Mouse (Mus musculus): ENCODE data around the gene Gm3149. TPM values are rescaled to one million over a fixed set of nuclear protein-coding genes. Genes with fewer than 3 reads are reported as not detected.
"Not testable (repeated sequence)": the region's sequence is repeated elsewhere in the genome, so short reads cannot be mapped to it uniquely, and the experiment has no call there.

Gene Gm3149
- total RNA-seq (2018; cell fraction: chromatin; rRNA removed), result not detected
- not detected for total RNA-seq (2018; cell fraction: cytosol; rRNA removed)
- not detected for total RNA-seq (2018; cell fraction: nucleus; rRNA removed)
- polyA plus RNA-seq (2018), result not detected in 3 replicates

DNA sequence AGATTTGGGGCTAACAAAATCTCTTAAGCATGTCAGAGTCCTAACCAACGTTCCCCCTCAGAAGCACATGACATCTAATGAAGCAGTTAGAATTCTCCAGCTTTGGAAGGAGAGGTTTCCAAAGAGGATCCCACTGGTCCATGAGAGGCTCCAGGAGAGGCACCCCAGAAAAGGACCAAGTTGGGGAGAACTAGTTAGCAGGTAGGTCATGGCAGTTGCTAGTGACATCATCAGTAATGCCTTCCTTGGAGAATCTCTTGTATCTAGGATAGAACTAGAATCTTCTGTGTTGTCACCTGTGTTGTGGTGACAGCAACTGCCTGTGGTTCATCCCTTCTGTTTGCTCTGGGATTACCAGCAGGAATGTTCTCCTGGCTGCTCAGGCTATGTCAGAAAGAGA is at the start of gene Gm3149:
Gene Gm3149 (plus strand): TSS at position 301 of the 400 bp plus-strand sequence.
- no CpG with 5 or more reads among the region's 1 CpGs for WGBS (ENCODE audit: missing documents)
- not testable (repeated sequence) for H3K79me2 ChIP-seq (ENCODE audit: inconsistent target); H3K27ac ChIP-seq; H3K36me3 ChIP-seq (ENCODE audit: inconsistent target); H3K4me3 ChIP-seq (ENCODE audit: inconsistent target)

DNA sequence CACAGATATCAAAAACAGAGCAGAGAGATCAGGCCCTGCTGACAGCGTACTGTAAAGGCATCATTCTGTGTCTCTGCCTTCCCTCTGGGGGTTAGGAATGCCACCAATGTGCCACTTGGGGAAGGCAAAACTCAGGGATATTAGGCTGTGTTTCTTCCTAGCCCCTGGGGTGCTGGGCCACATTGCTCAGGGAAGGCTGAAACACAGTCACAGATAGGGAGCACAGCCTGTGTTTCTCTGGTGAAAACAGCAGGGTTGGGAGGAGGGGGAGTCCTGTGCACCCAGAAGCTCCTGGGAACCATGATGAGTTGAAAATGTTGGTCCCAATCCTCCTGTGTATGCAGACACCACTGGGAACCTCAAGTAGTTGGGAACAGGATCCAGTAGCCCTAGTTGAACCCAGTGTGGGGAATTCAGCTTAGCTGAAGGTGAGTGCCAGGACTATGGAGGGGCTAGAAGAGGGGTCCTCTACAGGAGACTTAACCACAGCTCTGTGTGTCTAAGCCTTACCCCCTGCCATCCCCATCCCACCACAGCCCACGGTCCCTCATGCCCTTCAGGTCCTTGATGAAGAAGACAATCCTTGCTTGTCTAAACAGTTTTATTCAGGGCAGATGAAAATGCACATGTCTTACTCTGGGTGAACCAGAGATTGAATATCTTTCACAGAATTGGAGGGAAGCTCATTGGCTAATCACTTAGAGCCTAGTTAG is 47.7 kb upstream of the Gm3149 start:
- H3K4me3 ChIP-seq (ENCODE audit: inconsistent target); H3K27ac ChIP-seq; H3K79me2 ChIP-seq (ENCODE audit: inconsistent target); H3K36me3 ChIP-seq (ENCODE audit: inconsistent target): not testable (repeated sequence)
- 83% methylated on average over 1 of the region's 2 CpGs for WGBS (ENCODE audit: missing documents)

DNA sequence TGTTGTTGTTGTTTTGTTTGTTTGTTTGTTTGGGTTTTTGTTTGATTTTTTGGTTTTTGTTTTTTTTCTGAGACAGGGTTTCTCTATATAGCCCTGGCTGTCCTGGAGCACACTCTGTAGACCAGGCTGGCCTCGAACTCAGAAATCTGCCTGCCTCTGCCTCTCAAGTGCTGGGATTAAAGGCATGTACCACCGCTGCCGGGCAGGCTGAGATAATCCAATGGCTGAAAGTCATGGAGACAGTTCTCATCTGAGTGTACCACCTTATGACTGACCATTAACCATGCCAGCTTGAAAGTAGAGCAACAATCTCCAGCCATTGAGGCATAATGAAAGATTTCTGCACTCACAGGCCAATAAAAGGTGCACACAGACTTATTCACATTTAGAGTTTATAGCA is 37.3 kb upstream of the Gm3149 start:
- not testable (repeated sequence) for H3K36me3 ChIP-seq (ENCODE audit: inconsistent target); H3K79me2 ChIP-seq (ENCODE audit: inconsistent target); H3K4me3 ChIP-seq (ENCODE audit: inconsistent target); H3K27ac ChIP-seq
- WGBS (ENCODE audit: missing documents), result no CpG with 5 or more reads among the region's 3 CpGs

DNA sequence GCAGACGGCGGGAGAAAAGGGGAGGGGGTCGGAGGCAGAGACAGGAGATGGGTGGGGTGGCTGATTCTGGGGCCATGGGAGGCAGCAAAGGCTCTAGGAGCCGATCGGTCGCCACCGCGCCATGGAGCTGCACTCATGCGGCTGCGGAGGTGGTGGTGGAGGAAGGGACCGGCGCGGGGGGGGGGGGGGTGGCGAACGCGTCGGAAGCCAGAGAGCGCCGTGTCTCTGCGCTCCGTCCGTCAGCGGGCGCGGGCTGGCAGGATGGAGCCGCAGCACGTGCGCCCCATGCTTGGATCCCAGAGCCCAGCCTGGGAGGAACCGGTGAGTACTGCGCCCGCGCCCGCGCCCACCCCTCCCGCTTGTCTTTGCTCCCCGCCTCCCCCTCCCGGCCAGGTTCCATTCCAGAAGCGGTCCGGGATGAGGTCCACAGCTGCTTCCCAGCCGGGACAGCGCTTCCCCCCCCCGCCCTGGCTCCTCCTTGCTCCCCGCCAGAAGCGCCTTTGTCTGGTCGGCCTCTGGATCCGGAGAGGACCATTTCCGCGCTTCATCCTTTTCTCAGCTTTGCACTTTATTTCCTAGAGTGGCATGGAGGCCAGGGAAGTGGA is 17.5 kb downstream of the Gm3149 start, which contains the start of gene 2610042L04Rik:
Gene 2610042L04Rik (plus strand): TSS at position 288 of the 605 bp plus-strand sequence.
- not testable (repeated sequence) for H3K4me3 ChIP-seq (ENCODE audit: inconsistent target); H3K36me3 ChIP-seq (ENCODE audit: inconsistent target); H3K79me2 ChIP-seq (ENCODE audit: inconsistent target); H3K27ac ChIP-seq
- WGBS (ENCODE audit: missing documents), result under 1% methylated on average over 25 of the region's 48 CpGs

DNA sequence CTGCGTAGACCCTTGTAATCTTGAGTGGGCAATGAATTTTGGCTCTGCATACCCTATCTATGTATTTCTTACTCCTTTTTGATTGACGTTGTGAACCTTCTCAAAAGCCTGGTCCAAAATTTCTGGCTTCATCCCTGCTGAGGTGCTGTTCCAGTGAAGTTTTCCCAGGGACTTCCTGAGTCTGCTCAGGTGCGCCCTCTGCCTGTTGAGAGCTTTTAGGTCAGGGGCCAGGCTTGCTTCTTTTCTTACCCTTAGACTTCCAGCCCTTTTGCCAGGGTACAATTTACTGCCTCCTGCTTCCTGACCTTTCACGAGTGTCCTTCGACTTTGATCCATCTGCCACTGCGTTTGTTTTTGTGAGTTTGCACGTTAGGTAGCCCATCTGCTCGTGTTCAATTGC is 18.4 kb downstream of the Gm3149 start:
- WGBS (ENCODE audit: missing documents), result 6% methylated on average over 4 of the region's 8 CpGs
- H3K36me3 ChIP-seq (ENCODE audit: inconsistent target); H3K27ac ChIP-seq; H3K4me3 ChIP-seq (ENCODE audit: inconsistent target); H3K79me2 ChIP-seq (ENCODE audit: inconsistent target): not testable (repeated sequence)

DNA sequence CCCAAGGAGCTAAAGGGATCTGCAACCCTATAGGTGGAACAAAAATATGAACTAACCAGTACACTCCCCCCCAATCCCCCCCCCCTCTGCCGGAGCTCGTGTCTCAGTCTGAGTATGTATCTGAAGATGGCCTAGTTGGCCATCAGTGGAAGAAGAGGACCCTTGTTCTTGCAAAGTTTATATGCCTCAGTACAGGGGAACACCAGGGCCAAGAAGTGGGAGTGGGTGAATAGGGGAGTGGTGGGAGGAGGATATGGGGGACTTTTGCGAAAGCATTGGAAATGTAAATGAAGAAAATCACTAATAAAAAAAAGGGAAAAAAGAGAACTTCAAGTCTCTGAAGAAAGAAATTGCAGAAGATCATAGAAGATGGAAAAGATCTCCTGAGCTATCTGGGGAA is 51.9 kb downstream of the Gm3149 start:
- WGBS (ENCODE audit: missing documents), result 100% methylated on average over 1 of the region's 3 CpGs
- not testable (repeated sequence) for H3K79me2 ChIP-seq (ENCODE audit: inconsistent target); H3K36me3 ChIP-seq (ENCODE audit: inconsistent target); H3K4me3 ChIP-seq (ENCODE audit: inconsistent target); H3K27ac ChIP-seq

DNA sequence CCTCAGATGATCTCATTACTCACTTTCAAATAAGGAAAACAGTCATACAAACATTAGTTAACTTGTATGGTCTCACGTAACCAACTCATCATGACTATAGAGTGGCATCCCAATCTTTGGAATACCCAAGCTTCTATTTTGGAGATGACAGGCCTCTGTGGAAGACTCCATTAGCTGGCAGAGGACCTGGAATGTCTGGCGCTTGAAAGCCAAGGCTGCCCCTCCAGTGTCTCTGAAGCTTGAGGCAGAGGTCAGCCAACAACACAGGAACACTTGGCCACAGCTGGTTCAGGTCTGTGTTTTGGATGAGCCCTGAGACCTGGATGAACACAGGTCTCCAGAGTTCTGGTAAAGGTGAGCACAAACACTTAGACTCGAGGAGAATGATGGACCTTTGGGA is 52.6 kb downstream of the Gm3149 start:
- H3K36me3 ChIP-seq (ENCODE audit: inconsistent target); H3K27ac ChIP-seq; H3K4me3 ChIP-seq (ENCODE audit: inconsistent target); H3K79me2 ChIP-seq (ENCODE audit: inconsistent target): not testable (repeated sequence)
- WGBS (ENCODE audit: missing documents), result 60% methylated on average over 2 of the region's 3 CpGs

Other genes with a start within 250 kb of the Gm3149 start
- gene Gm3115, start 233.2 kb upstream of the Gm3149 start, polyA plus RNA-seq (2018), result not detected in 3 replicates
- gene Gm8108, start 206.8 kb upstream of the Gm3149 start, polyA plus RNA-seq (2018), result not detected in 3 replicates
- not detected in 3 replicates for gene Gm3127, start 152.3 kb upstream of the Gm3149 start, polyA plus RNA-seq (2018)
- not detected in 3 replicates for gene Gm2974, start 134.7 kb upstream of the Gm3149 start, polyA plus RNA-seq (2018)
- gene Gm3138, start 67.7 kb upstream of the Gm3149 start, polyA plus RNA-seq (2018), result not detected in 3 replicates
- gene 2610042L04Rik, start 17.5 kb downstream of the Gm3149 start, polyA plus RNA-seq (2018), result not detected in 3 replicates
- gene Gm3159, start 80.2 kb downstream of the Gm3149 start, polyA plus RNA-seq (2018), result not detected in 3 replicates
- not detected in 3 replicates for gene Gm3164, start 98.2 kb downstream of the Gm3149 start, polyA plus RNA-seq (2018)
- gene Gm3173, start 113.7 kb downstream of the Gm3149 start, polyA plus RNA-seq (2018), result not detected in 3 replicates
- gene Gm3182, start 164.5 kb downstream of the Gm3149 start, polyA plus RNA-seq (2018), result not detected in 3 replicates
- not detected in 3 replicates for gene Gm3047, start 238.1 kb downstream of the Gm3149 start, polyA plus RNA-seq (2018)

Data from macrophage (primary cell).